Mouse (Mus musculus) spleen, postnatal 14 days (tissue): ENCODE results near the gene Zfp507.

Experiments used
- DNase-seq, 2 experiments: peaks; one replicate each; pipeline ENCODE4 v3.0.0; 2021 to 2022; ENCODE audit warnings: low spot score in 2 of 2

The Zfp507 gene

GRCm38 (mm10) chr7:35738871-35739270 lies 63.9 kb downstream of the Zfp507 start:
- DNase-seq, result no peak

- DNase-seq, result no peak
These were observed 69.3 kb downstream of the Zfp507 start for GRCm38 (mm10) chr7:35733313-35734050.

DNA sequence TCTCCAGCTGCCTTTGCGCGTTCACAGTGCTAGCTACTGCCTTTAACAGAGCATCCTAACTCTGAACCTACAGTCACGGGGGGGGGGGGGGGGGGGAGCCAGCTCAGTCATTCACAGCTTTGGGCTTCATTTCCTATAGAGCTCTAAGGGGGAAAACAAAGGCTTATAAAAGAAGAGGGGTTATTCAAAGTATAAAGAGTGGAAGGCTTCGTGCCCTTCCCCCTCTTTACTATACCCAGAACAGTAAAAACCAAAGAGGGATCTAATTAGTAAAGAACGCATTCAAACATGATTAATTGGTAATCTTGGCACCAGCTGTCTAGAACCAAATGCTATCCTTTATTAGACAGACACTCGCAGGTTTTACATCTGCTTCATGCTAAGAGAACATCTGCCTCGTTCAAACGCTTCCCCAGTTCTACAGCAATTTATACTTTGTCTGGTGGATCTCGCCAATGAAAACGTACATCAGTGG lies 70.2 kb downstream of the Zfp507 start:
- no peak for DNase-seq

GRCm38 (mm10) chr7:35729621-35730031 lies 73.2 kb downstream of the Zfp507 start:
- DNase-seq, result no peak

DNA sequence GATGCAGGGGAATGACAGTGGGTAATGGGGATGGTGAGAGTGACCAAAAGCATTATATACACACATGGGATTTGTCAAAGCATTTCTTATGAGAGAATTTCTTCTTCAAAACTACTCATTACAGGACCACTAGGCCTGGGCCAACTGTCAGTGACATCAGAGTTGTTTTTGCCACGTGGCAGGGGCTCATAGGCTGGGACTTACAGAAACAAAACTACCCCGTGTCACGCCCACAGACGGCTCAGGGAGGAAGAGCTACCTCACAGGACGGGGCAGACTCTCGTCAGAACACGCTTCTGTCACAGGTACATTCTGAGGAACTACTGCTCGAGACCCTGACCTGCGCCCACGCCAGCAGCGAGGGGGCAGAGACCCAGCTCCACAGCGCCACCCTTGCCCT lies 74.4 kb downstream of the Zfp507 start:
- DNase-seq, result no peak

- no peak for DNase-seq
These were observed 79.8 kb downstream of the Zfp507 start for GRCm38 (mm10) chr7:35723035-35723434.
